Mouse (Mus musculus): ENCODE results near the gene Cst13.

Cst13 gene

GRCm38 (mm10) chr2:148874617-148875334 is 54.9 kb downstream of the Cst13 start:
- peak; percentile 31 for ATAC-seq (ENCODE audit: low TSS enrichment)

- peak; percentile 83 for ATAC-seq (ENCODE audit: low TSS enrichment)
These were observed 55.5 kb downstream of the Cst13 start, which contains the start of gene Cst3 for GRCm38 (mm10) chr2:148875335-148875811. Gene Cst3, minus strand, starts transcription at chr2:148875692.

GRCm38 (mm10) chr2:148877016-148877770 is 57.3 kb downstream of the Cst13 start:
- no peak for ATAC-seq (ENCODE audit: low TSS enrichment)

GRCm38 (mm10) chr2:148878641-148879130 is 58.8 kb downstream of the Cst13 start:
- no peak for ATAC-seq (ENCODE audit: low TSS enrichment)

- ATAC-seq (ENCODE audit: low TSS enrichment), result no peak
These were observed 59.3 kb downstream of the Cst13 start for GRCm38 (mm10) chr2:148879199-148879598.

All from frontal cortex, adult (tissue).